Mouse (Mus musculus): ENCODE results near the gene Nxt1.

DNA sequence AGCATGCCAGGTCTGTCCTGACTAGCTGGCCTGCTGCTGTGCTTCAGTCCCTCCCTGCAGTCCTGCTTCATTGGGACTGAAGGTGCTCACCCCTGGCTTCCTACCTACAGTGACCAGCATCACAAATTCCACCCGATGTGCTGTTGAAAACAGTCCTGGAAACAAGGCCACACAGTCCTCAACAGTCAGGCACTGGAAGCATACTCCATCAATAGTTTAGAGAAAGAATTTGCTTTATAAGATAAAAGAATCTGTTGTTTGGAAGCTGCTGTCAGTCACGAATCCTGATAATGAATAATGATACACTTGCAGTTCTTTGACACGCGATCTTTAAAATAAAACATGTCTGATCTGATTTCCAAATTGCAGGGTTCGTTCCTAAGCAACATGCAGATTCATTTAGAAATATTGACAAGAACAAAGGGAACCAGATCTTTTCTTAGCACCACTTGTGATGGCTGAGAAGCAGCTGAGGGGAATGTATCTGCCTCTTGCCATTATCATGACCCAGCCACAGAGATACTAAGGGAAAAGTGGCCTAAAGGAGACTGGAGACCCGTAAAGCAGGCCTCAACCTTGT, 27.9 kb upstream of the Nxt1 start:
- no peak for TF ChIP-seq CTCF (IDR thresholded peaks at IDR 0.05; ENCODE audit: extremely low read depth, insufficient read length, insufficient replicate concordance, low read depth, low read length)
- TF ChIP-seq POLR2A (IDR thresholded peaks at IDR 0.05; ENCODE audit: low read depth, low read length) = no peak
